Mouse (Mus musculus): Measurements from ENCODE around the gene Sh2d3c.
A peak's percentile ranks its signal among the peaks of the same experiment; 100 is the strongest.

- TF ChIP-seq CTCF (IDR thresholded peaks at IDR 0.05; ENCODE audit: low read depth, low read length) (peak; percentile 61), GATA1 (IDR thresholded peaks at IDR 0.05; ENCODE audit: borderline replicate concordance, low read length) (no peak), GATA2 (IDR thresholded peaks at IDR 0.05; ENCODE audit: borderline replicate concordance, low read depth, low read length) (no peak), POLR2AphosphoS5 (IDR thresholded peaks at IDR 0.05; ENCODE audit: insufficient replicate concordance, low read depth, low read length) (no peak), TAL1 (conservative IDR thresholded peaks at IDR 0.05; ENCODE audit: low read depth, low read length) (no peak)
Observed at GRCm38 (mm10) chr2:32708643-32709042, 12.2 kb upstream of the Sh2d3c start.

All from G1E (cell line).